Mouse (Mus musculus): ENCODE results near the gene Prkch.
A peak's percentile ranks its signal among the peaks of the same experiment; 100 is the strongest.

Gene Prkch

GRCm38 (mm10) chr12:73719816-73720215 lies 135.2 kb downstream of the Prkch start:
- DNase-seq: no peak

DNA sequence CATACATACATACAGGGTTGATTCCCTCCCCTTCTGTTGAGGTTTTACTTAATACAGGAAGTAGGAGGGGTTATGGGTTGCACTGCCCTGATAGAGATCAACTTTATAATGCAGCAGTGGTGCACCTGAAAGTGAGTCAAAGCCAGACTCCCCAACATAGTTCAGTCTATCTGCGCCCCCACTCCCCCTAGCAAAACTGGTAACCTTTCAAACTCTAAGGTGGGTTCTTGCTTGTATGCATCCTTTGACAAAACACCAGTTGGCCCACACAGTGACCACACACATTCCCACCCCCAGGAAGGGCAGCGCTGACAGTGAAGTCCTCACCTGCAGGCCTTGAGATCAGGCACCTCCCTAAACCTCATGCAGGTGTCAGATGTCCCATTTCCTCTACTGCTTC lies 135.9 kb downstream of the Prkch start:
- DNase-seq: no peak

DNA sequence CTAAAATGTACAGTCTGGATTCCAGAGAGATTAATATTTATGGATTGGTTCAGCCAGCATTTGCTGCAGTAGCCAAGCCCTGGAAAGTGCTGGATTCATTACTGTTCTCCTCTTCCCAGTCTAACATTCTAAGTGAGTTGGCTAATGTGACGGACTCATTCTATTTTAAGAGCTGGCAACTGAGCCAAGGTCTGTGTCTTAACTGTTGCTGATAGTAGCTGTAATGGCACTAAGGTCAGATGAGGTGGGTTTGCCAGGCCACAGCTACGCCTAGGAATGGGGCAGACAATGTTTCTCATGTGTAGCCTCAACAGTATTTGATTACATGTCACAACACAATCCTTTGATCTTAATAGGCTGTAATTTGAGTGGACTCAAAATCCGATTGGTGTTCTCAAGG lies 137.5 kb downstream of the Prkch start:
- DNase-seq: no peak

DNA sequence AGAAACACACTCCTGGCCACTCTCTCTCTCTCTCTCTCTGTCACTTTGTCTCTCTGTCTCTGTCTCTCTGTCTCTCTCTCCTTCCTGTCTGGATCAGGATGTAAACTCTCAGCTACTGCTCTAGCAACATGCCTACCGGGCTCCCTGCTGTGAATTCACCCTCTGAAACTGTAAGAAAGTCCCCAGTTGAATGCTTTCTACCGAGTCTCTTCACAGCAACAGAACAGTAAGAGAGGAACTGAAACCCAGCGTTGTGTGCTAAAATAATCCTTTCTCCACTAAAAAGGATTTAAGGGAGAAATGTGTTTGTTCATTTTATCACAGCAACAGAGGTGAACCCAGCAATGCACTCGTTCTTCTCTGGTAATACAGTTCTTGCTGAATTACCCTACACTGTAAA lies 138.5 kb downstream of the Prkch start:
- no peak for DNase-seq

DNA sequence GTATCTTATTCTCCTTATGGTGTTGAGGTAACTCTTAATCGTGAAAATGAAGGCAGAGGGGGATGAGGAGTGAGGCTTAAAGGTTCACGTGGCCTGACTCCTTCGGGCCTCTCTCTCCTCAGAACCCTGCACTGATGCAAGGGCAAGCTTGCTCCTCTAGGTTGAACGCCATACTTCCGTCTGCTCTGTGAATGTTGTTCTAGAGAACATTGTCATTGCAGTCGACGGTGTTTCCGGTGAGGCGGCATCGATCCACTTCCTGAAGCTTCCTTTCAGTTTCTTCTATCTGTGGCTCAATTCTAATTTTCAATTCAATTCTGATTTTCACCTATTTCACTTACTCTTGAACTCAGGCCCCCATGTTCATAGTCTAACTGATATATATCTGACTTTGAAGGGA lies 139.3 kb downstream of the Prkch start:
- DNase-seq: no peak

DNA sequence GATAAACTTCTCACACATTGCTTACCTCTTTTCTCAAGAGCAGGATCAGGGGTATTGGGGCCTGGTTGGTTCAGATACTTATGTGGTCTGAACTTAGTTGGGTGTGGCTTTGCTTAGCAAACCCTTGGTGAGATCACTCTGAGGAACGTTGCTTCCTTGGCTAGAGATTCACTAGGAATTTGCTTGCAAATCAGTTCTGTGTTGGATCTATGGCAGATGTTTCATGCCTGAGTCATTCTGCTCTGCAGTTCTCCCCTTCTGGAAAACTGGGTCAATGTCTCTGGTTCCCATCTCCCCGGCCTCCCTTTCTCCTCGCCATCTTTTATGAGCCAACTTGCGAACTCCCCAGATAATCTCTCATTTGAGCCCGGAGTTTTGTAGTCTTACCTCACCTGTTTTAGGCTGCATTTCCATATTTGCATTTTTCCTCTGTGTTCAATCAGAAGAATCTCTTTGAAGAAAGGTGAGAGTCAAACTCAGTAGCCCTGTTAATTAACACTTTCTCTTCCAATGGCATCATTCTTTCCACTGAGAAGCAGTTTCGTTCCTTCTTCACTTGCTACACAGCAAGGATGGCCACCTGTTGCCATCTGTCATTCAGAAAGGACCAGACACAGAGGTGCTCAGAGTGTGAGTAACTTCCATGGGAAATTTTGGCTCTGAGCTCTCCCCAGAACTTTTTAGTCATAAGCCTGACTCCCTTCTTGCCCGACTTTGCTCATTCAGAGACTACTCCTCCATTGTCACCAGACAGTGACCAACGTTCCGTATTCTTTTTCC lies 141.4 kb downstream of the Prkch start:
- no peak for DNase-seq

DNA sequence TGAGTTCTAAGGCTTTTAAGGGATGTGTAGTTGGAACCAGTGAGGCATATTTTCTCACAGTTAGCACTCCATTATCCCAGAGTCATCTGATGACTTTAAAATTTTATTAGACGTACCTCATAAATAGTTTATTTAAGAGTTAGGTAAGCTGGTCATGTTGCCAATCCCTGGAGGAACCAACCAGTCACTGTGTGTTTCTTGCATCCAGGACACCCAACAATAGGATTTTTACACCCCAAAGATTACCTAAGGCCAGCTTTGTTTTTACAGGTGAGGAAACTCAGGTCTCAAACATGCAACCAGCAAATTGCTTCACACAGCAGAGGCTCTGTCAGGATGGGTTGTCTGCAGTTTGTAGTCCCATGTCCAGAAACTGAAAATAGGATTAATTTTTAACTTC lies 142.4 kb downstream of the Prkch start:
- DNase-seq: no peak

DNA sequence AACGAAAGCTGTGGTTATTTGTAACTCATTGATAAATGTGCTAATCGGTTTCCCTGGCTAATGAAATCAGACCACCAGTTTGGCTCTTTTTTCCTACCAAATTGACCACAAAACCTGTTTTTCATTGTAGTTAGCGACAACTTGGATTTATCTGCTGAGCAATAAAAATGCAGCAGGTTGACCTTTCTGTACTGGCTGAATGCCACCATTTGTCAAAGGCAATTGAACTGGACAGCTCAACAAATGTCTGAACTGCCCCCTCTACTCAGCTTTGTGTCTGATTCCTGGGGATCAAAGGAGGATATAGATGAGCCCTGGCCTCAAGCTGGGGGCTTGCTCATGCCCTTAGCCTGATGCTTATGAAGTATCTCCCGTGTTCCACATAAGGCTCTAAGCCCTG lies 146.0 kb downstream of the Prkch start:
- DNase-seq: peak; percentile 18 to 34

DNA sequence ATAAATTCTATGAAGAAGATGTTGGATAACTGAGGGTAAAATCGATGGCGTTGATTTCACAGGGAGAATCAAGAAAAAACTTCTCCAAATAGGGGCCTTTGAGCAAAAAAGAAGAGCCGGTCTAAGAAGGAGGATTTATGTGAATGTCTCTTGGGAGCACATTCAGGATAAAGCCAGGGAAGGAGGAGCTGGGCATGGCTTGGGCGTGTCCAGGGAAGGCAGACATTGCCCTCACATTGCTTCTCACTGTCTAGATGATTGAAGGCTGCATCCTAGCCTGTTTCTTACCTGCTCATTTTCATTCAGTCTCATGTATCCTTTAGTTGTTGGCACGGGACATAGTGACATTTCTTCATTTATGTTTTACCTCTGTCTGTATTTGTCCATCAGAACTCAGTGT lies 146.5 kb downstream of the Prkch start:
- DNase-seq: no peak

- DNase-seq: no peak
Measured at GRCm38 (mm10) chr12:73731848-73732540, 147.4 kb downstream of the Prkch start.

- DNase-seq: no peak
Measured at GRCm38 (mm10) chr12:73732862-73733261, 148.3 kb downstream of the Prkch start.

GRCm38 (mm10) chr12:73736931-73737330 lies 152.3 kb downstream of the Prkch start:
- no peak for DNase-seq

DNA sequence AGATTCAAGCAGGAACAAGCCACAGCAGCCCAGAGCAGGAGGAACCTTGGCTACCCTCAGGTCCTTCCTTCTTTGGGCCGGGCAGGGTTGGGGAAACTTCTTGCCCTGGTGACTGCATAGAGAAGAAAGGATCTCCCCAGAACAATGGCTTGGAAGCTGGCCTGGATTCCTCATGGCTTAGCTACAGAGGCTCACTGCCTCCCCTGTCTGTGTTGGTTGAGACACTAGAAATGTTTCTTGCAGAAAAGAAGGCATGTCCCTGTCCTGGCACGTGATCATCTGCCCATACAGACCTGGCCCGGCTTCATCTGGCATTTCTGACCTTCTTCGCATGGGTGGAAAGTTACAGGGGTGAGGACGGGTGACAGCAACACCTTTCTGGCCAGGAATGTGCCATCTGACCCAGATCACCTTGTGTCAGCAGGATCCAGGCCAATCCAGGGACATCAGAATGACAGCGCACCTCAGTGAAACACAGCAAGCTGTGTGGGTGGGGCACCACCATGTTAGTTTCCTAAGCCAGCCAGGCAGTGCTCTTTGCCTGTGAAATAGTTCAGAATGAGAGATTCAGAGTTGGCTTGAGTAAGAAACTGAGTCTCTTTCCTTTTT lies 155.1 kb downstream of the Prkch start:
- DNase-seq: peak; percentile 24 to 43

DNA sequence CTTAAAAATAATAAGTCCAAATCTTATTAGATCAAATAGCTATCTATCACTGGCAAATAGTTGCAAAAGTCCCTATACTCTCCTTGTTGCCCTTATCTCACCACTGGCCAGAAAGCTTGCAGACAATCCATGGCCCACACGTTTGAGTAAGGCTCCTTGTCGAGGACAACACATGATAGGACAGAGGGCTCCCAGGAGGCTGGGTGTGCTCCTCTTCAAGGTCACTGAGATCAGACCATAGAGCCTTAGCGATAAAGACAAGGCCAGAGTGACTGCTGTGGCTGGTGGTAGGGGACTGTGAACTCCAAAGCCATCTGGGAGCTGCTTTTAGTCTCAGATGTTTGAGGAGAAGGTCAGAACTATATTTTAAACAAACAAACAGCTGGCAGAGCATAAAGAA lies 158.0 kb downstream of the Prkch start:
- no peak for DNase-seq

DNA sequence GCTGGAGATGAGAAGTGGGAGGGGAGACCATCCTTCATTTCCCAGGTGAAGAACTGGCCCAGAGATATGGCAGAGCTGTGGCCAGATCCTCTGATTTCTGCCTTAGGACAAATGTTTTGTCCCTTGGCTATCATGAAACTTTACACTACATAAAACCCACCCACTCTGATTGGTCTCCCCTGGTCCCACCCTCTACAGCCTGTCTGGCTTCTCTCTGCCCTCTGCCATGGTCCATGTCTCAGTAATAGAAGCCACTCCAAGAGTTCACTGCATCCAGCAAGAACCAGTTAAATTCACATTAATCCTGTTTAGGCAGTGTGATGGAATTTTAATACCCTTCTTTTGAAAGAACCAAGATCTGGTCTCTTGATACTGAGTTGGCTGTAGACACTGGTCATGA lies 158.5 kb downstream of the Prkch start:
- peak in 1 of 2 experiments; percentile 9 for DNase-seq

DNA sequence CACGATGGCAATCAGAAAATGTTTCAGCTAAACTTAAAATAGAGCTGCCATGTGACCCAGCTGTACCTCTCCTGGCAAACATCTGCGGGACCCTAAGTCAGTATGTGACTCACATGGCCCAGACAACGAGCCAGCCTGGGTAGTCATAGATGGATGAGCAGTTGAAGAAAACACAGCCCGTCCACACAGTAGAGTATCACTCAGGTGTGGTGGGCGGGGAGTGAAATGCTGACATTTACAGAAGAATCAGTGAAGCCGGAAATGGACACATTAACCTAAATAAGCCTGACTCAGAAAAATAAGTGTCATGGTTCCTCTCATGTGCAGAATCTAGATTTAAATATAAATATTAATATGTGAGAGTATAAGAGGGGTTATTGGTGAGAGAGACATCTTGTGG lies 161.5 kb downstream of the Prkch start:
- no peak for DNase-seq

DNA sequence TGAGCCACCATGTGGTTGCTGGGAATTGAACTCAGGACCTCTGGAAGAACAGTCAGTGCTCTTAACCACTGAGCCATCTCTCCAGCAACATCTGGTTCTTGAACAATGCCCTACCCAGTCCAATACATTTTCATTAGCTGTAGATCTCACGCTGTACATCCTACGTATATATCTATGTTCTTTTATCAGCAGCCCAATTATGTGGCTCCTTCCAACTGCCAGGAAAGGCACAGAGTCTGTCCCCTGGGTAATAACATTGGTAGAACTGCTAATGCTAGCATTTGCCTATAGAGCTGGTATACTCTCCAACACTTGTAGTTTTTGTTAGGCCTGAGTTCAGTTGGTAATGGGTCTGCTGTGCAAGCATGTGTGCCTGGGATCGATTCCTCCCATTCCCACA lies 163.8 kb downstream of the Prkch start:
- DNase-seq: no peak

DNA sequence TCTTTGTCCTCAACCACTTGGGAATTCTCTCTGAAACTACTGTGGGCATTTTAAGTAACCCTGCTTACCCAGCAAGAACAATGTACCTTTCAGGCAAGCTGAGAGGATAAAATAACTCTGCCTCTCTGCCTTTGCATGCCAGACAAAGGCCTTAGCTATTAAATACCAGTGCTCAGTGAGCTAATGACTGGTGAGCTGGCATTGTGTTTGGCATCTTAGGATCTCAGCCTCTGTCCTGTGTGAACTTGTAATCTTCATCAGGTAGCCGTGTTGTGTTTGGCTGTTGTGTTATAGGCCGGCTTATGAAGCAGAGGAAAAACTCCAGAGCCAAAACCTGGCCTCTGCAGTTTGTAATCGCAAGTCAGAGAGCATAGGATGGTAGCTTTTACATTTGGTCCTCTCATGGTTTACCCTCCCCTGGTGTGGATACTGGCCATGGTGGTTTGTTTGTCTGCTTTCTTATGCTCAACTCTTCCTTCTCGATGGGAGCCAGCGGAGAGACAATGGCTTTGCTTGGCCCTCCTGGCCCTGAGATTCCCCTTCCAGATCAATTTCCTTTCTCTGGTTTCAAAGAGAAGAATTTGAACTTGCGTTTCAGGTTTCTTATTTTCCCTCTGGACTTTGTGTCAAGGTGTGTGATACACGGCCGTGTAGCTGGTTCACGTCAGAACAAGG lies 170.0 kb downstream of the Prkch start:
- peak; percentile 31 to 47 for DNase-seq

GRCm38 (mm10) chr12:73755646-73756045 lies 171.1 kb downstream of the Prkch start:
- no peak for DNase-seq

DNA sequence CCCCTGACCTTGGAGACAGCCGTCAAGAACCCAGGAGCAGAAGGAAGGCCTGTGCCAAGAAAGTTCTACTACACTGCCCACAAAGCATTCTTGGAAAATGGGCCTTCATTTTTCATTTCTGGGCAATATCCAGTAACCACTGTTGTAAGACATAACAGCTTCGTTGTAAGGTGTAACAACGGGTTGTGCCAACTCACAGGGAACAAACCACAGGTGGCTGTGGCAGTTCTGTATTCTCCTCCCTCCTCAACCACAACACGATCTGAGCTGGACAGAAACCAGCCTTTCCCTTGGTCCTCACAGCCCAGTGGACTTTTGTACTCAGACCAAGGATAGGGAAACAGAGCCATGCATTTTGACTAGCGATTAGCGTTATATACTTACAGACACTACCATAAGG lies 171.9 kb downstream of the Prkch start:
- DNase-seq: no peak

GRCm38 (mm10) chr12:73762001-73762400 lies 177.4 kb downstream of the Prkch start:
- no peak for DNase-seq

DNA sequence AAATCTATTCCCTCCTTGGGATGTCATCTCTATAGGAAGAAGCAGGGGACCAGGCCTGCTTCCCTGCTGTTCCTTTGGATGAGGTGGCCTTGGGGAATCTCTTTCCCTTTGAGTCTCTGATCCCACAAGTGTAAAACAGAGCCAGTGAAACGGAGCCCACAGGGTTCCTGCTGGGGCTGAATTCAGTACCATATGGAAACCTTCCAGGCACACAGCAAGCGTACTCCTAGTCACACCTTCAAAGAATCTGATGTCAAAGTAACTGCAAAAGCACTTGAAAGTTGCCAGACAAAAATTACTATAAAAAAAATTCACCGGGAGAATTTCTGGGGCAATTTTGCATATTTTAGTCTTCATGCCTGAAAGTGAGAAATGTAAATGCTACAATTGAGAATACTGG lies 178.2 kb downstream of the Prkch start:
- DNase-seq: no peak
